Mouse (Mus musculus): ENCODE data around the gene Tnf.

GRCm38 (mm10) chr17:35152121-35152520 lies 49.7 kb downstream of the Tnf start:
- no peak for TF ChIP-seq POLR2A (IDR thresholded peaks at IDR 0.05; ENCODE audit: insufficient read depth, low read depth, low read length)
- no peak for TF ChIP-seq CTCF (IDR thresholded peaks at IDR 0.05; ENCODE audit: insufficient read depth, low read depth, low read length)

Measured in olfactory bulb, adult 2 months (tissue).